Mouse (Mus musculus) fibroblast of lung, adult 2 months (primary cell): ENCODE measurements at regions not wholly inside any gene's neighbourhood (a gene's known extent, or its start where the extent isn't known, plus 50 kb on each side); places are given as distances from the start of the nearest gene placed in this dataset.

Experiments used
- DNase-seq: peaks from one replicate; pipeline ENCODE4 v3.0.0-alpha.2; 2011; ENCODE audit warnings: low read depth

GRCm38 (mm10) chr4:87554912-87555311 is 324.6 kb upstream of the Slc24a2 start:
- no peak for DNase-seq
